Mouse (Mus musculus) hindbrain, embryonic 14.5 days (tissue): ENCODE data around the gene Shkbp1. TPM values are rescaled to one million over a fixed set of nuclear protein-coding genes. Genes with fewer than 3 reads are reported as not detected.

Experiments
- ATAC-seq: fragments of 200-750 bp; cut with Nextera tagmentation; 2 replicates; pipeline ENCODE4 v1.8.0; 2017; ENCODE audit warnings: moderate number of reproducible peaks, mild to moderate bottlenecking, moderate TSS enrichment, moderate library complexity; ENCODE audit not compliant: low FRiP score
- DNase-seq: peaks from one replicate; pipeline ENCODE4 v3.0.0-alpha.2; 2015; ENCODE audit warnings: low spot score
- H3K27ac ChIP-seq: fragments of 300-500 bp; sonication (generic); 2 replicates; pipeline ENCODE4 v1.5.1; 2014; ENCODE audit warnings: mild to moderate bottlenecking, moderate library complexity
- H3K27me3 ChIP-seq: fragments of 300-500 bp; sonication (generic); 2 replicates; pipeline ENCODE4 v1.6.1; 2014; ENCODE audit warnings: mild to moderate bottlenecking, low read length, mixed read lengths; ENCODE audit not compliant: control insufficient read depth, insufficient read depth
- H3K36me3 ChIP-seq: fragments of 300-500 bp; sonication (generic); replicated peaks from 2 replicates; pipeline ENCODE4 v1.6.1; 2014; ENCODE audit not compliant: control insufficient read depth, insufficient read depth
- H3K4me1 ChIP-seq: fragments of 300-500 bp; sonication (generic); replicated peaks from 2 replicates; pipeline ENCODE4 v1.6.1; 2014; ENCODE audit warnings: antibody characterized with exemption, low read length, mixed read lengths; ENCODE audit not compliant: control insufficient read depth, insufficient read depth
- H3K4me2 ChIP-seq: fragments of 300-500 bp; sonication (generic); replicated peaks from 2 replicates; pipeline ENCODE4 v1.6.1; 2014; ENCODE audit warnings: mild to moderate bottlenecking, moderate library complexity
- H3K4me3 ChIP-seq: fragments of 300-500 bp; sonication (generic); replicated peaks from 2 replicates; pipeline ENCODE4 v1.5.1; 2014; ENCODE audit warnings: mild to moderate bottlenecking, low read length
- H3K9ac ChIP-seq: fragments of 300-500 bp; sonication (generic); 2 replicates; pipeline ENCODE4 v1.6.1; 2014
- H3K9me3 ChIP-seq: fragments of 300-500 bp; sonication (generic); 2 replicates; pipeline ENCODE4 v1.6.1; 2016; ENCODE audit warnings: low read length; ENCODE audit not compliant: control insufficient read depth
- WGBS: fragments of 180-500 bp; shearing (Covaris S2); extraction: QIAGEN DNeasy Blood & Tissue Kit; methylation state at CpG from one replicate; pipeline ENCODE4 v1.1.7; 2014; 5-methylcytosine and 5-hydroxymethylcytosine counted together
- polyA plus RNA-seq: library from polyadenylated mRNA; unstranded; fragments of >200 nt; fragmentation: Nextera tagmentation; extraction: Ambion mirVana; gene quantifications from 2 replicates; pipeline ENCODE4 v1.2.1, GENCODE M21; 2014

The Shkbp1 gene
- polyA plus RNA-seq, 1 experiment from 2014 or later, result 34.6 TPM

GRCm38 (mm10) chr7:27359162-27359561, 3.3 kb upstream of the Shkbp1 start:
- WGBS, result 69% methylated on average over 2 of the region's 2 CpGs
- H3K4me1 ChIP-seq, result peaks cover 13% of the 10 kb centered on the region

GRCm38 (mm10) chr7:27357595-27357978, 1.8 kb upstream of the Shkbp1 start:
- 20% methylated on average over 3 of the region's 3 CpGs for WGBS
- Histone ChIP-seq H3K27me3 (peaks cover 32% of the 10 kb centered on the region), H3K9me3 (no peaks in the 10 kb centered on the region), H3K27ac (no peak overlapping the region), H3K4me1 (peaks cover 17% of the 10 kb centered on the region), H3K4me3 (no peak overlapping the region), H3K36me3 (0 out of 2 replicates have a peak, but pooled peaks cover 2% of the 10 kb centered on the region), H3K9ac (no peak overlapping the region), H3K4me2 (peak overlapping the region; percentile 71; the same call in 1 of the 2 replicates)
- DNase-seq (no peak), ATAC-seq (no peak)

More at GRCm38 (mm10) chr7:27359162-27359561, 3.3 kb upstream of the Shkbp1 start:
- Histone ChIP-seq H3K4me2 (no peak overlapping the region), H3K27ac (no peak overlapping the region), H3K4me3 (no peak overlapping the region), H3K27me3 (peaks cover 47% of the 10 kb centered on the region), H3K9me3 (no peaks in the 10 kb centered on the region), H3K36me3 (0 out of 2 replicates have a peak, but pooled peaks cover 7% of the 10 kb centered on the region), H3K9ac (no peak overlapping the region)
- DNase-seq (no peak), ATAC-seq (no peak)

DNA sequence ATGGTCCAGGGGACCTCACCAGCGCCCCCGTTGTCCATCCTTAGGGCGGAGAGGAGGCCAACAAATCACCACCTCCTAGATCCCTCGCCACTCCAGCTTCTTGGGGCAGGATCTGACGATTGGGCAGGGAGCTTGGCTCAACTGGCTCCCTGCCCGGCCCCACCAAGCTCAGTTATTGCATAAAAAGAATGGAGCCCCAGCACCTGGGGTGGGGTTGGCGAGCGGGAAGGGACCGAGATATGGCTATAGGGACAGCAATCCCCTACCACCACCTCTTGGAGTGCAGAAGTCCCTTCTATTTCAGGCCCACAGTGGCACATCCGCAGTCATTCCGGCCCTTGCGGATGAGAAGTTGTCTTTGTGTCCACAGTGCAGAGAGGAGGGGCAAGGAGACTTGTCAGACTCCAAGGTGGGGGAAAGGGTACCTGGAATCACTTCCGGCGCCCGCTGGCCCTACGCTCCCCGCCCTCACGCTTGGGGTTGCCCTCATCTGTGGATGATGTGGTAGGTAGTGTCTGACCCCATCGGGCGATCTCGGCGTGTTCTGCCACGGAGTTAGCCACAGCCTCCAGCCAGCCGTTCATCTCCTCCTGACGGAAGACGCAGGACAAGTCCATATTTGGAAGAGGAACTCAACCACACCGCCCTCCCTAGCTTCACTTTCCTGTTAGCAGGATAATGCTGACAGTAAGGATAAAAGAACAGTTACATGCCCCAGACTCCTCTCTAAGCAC, 1.2 kb upstream of the Shkbp1 start, which contains the start of gene Gm20479:
Gm20479 (minus strand) TSS at position 559 of the 734 bp plus-strand sequence.
- WGBS, result 7% methylated on average over 27 of the region's 27 CpGs
- Histone ChIP-seq H3K4me2 (peak within 1 kb of the TSS; percentile 71), H3K27me3 (peaks cover 27% of the 10 kb centered on the region), H3K9ac (0 out of 2 replicates have a peak within 1 kb of the TSS, but pooled peaks have one; percentile 0), H3K36me3 (peaks cover 7% of the 10 kb centered on the region), H3K4me1 (peaks cover 17% of the 10 kb centered on the region), H3K27ac (no peak within 1 kb of the TSS), H3K4me3 (peak within 1 kb of the TSS; percentile 68), H3K9me3 (no peaks in the 10 kb centered on the region)
- no peak for ATAC-seq
- no peak for DNase-seq

DNA sequence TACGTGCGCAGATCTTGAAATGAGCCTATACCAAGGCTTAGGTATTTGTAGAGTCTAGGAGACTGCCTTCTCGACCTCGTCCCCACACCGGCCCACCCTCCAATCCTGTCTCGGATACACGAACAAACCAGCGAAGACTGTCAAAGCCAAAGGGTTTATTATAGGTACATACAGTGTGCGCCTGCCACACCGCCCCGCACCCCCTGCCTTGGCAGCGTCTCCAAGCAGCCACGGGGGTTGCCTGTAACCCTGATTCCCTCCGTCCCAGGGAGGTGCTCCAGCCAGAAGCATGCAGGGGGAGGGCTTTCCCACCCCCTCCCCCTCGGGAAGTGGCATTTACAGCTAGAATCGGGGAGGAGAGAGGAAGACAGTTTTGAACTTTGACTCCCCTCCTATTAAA, 429 bp upstream of the Shkbp1 start:
- peak overlapping the region; percentile 68 for H3K4me3 ChIP-seq
- ATAC-seq (peak; percentile 39), DNase-seq (no peak)
- H3K9me3 ChIP-seq, result no peaks in the 10 kb centered on the region
- H3K4me1 ChIP-seq, result peaks cover 17% of the 10 kb centered on the region; the same call in 1 of the 2 replicates
- 1% methylated on average over 16 of the region's 16 CpGs for WGBS
- peaks cover 15% of the 10 kb centered on the region for H3K36me3 ChIP-seq
- H3K27me3 ChIP-seq, result peaks cover 27% of the 10 kb centered on the region
- no peak overlapping the region for H3K27ac ChIP-seq
- H3K9ac ChIP-seq, result 0 out of 2 replicates have a peak overlapping the region, but pooled peaks have one; percentile 0
- peak overlapping the region; percentile 71 for H3K4me2 ChIP-seq

DNA sequence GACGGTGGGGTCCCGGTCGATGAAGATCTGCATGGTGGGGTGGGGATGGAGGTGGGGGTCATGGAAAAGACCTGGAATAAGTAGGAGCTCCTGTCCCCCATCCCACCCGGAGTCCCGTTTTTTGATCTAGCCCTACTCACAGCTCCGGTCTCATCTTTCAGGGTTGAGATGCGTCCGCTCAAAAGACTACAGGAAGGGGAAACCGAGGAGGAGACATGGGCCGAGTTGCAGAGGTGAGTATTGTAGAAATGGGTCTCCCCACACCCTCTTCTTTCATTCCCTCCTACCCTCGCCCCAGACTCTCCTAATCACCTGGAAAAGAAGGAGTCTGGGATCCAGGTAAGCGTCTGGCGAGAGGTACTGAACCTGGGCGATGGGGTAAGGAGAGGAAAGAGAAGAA, 558 bp downstream of the Shkbp1 start:
- Histone ChIP-seq H3K36me3 (peaks cover 22% of the 10 kb centered on the region), H3K9me3 (no peaks in the 10 kb centered on the region), H3K4me3 (peak overlapping the region; percentile 68), H3K4me2 (peak overlapping the region; percentile 71), H3K27me3 (peaks cover 27% of the 10 kb centered on the region), H3K27ac (peak overlapping the region; percentile 58), H3K4me1 (peaks cover 14% of the 10 kb centered on the region; the same call in 1 of the 2 replicates), H3K9ac (peak overlapping the region; percentile 72)
- DNase-seq (no peak), ATAC-seq (no peak)
- WGBS, result 6% methylated on average over 14 of the region's 14 CpGs

GRCm38 (mm10) chr7:27354783-27355182, 1.0 kb downstream of the Shkbp1 start:
- no peak for DNase-seq
- peak overlapping the region; percentile 68 for H3K4me3 ChIP-seq
- 54% methylated on average over 4 of the region's 4 CpGs for WGBS
- peak overlapping the region; percentile 72 for H3K9ac ChIP-seq
- peaks cover 25% of the 10 kb centered on the region for H3K36me3 ChIP-seq
- no peak overlapping the region for H3K27ac ChIP-seq
- H3K4me1 ChIP-seq, result peaks cover 14% of the 10 kb centered on the region; the same call in 1 of the 2 replicates
- H3K4me2 ChIP-seq, result peak overlapping the region; percentile 71
- no peak for ATAC-seq
- H3K27me3 ChIP-seq, result peaks cover 27% of the 10 kb centered on the region
- H3K9me3 ChIP-seq, result no peaks in the 10 kb centered on the region

DNA sequence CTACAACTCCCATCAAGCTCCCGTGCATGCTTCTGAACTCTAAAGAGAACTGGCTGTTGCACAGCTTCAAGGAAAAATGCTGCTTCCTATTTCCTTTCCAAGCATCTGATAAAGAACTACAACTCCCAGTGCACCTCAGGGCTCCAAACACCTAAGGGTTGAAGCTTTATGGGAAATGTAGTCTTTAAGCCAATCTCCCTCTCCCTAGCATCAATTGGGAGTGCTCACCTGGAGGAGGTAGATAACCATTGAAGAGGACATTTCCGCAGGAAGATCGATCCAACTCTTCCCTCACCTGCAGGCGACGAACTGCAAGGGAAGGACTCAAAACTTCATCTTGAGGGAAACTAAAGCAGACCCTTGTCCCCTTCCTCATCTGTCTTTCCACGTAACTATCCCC, 1.7 kb downstream of the Shkbp1 start:
- Histone ChIP-seq H3K27ac (no peak overlapping the region), H3K4me1 (peaks cover 14% of the 10 kb centered on the region; the same call in 1 of the 2 replicates), H3K4me3 (peak overlapping the region; percentile 68), H3K9me3 (no peaks in the 10 kb centered on the region), H3K27me3 (peaks cover 27% of the 10 kb centered on the region), H3K4me2 (peak overlapping the region; percentile 71), H3K36me3 (peaks cover 31% of the 10 kb centered on the region), H3K9ac (0 out of 2 replicates have a peak overlapping the region, but pooled peaks have one; percentile 72)
- ATAC-seq, result no peak
- 25% methylated on average over 6 of the region's 6 CpGs for WGBS
- DNase-seq, result peak; percentile 58

DNA sequence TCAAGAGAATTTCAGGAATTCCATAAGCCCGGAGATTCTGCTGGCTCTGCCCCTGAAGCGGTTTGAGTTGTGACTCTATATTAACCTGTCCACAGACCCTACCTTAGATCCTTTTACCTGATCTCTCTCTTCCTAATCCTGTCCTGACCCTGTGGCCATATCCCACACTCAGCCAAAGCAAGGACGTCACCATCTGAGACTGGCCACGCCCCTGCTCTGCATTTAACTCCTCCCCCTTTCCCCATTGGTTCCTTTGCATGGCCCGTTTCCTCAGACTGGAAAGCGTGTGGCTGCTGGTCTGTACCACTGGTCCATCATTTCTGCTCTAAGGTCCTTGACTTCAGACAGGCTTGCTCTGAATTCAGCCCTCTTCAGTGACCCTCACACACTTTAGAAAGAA, 10.4 kb downstream of the Shkbp1 start:
- Histone ChIP-seq H3K4me1 (no peaks in the 10 kb centered on the region), H3K4me2 (no peak overlapping the region), H3K27ac (no peak overlapping the region), H3K27me3 (no peaks in the 10 kb centered on the region), H3K36me3 (peaks cover 80% of the 10 kb centered on the region), H3K9ac (no peak overlapping the region), H3K4me3 (no peak overlapping the region), H3K9me3 (no peaks in the 10 kb centered on the region)
- ATAC-seq (0 out of 2 replicates have a peak, but pooled peaks have one; percentile 9), DNase-seq (no peak)
- WGBS, result 30% methylated on average over 6 of the region's 6 CpGs

- no peak overlapping the region for H3K4me2 ChIP-seq
- H3K4me1 ChIP-seq, result peaks cover 12% of the 10 kb centered on the region; the same call in 1 of the 2 replicates
- WGBS, result 34% methylated on average over 4 of the region's 4 CpGs
- DNase-seq (no peak), ATAC-seq (no peak)
- H3K27ac ChIP-seq, result no peak overlapping the region
- H3K9ac ChIP-seq, result no peak overlapping the region
- H3K4me3 ChIP-seq, result no peak overlapping the region
- peaks cover 54% of the 10 kb centered on the region for H3K36me3 ChIP-seq
- no peaks in the 10 kb centered on the region for H3K9me3 ChIP-seq
- H3K27me3 ChIP-seq, result peaks cover 7% of the 10 kb centered on the region
Observed at GRCm38 (mm10) chr7:27342595-27342994, 13.2 kb downstream of the Shkbp1 start.
